Mouse (Mus musculus): ENCODE measurements around the gene Zcwpw1.

Zcwpw1 gene

DNA sequence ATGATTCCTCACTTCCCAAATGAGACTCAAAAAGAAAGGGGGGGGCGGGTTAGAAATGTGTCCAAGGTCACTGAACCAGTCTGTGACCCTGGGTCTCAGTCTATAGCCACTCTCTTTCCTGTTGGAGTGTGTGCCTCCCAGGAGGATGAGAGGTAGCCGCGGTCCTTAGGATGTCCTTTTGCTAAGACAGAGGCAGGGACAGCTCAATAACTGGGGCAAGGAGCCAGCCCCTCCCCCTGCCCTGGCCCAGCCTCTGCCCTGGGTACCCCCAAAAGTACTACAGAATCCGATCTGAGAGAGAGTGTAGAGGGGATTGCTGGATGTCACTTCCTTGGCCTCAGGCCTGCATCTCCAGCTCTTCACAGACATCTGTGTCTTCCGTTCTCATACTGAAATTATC lies 32.2 kb upstream of the Zcwpw1 start:
- no peak for DNase-seq (ENCODE audit: low spot score in 2 of 2)

DNA sequence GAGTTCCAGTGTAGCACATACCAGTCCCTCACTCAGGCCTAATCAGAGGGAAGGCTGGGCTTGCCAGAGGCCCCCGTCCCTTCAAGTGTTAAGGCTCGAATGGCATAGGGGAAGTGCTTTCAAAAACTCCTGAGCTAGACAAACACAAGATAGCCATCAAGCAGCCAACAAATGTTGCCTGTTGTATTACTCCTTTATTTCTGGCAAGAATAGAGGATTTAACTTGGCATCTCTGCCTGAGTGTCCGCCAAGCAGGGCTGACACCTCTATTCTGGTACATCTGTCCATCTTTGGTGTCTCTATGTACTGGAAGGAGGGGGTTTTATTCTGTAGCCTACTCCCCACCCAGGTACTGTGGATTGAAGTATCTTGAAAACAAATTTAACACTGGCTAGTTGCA lies 31.5 kb upstream of the Zcwpw1 start:
- no peak for DNase-seq (ENCODE audit: low spot score in 2 of 2)

DNA sequence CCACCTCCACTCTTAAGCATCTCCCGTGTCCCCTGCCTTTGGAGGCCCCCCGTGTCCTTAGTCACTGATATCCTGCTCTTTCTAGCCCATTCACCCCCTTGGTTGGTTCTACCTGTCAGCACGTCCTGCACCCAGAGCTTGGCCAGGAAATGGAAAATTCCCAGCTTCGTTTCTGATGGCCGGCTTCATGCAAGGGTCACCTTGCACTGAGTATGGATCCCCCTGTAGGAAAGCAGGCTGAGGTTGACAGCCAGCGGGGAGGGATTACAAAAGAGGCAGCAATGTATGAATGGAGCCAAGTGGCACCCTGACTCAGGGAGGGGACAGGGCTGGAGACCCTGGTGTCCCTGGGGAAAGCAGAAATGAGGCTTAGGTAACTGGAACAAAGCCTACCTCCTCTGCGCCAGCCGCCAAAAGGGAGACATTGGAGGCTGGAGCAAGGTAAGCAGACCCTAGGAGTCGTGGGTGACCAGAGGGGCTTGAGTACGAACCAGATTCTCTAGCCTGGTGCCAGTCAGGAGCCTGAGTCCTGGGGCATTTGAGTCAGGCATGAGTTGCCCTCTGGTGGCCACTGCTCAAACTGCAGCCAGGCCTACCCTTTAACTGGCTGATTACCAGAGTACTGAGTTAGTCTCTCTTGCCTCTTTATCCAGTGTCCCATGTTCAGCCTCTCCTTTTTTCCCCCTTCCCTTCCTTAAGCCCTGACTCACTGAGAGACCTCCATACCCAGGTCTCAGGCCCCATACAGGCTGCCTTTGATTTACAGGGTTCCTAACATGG lies 30.5 kb upstream of the Zcwpw1 start:
- DNase-seq (ENCODE audit: low spot score in 2 of 2) = peak; percentile 72 to 84

DNA sequence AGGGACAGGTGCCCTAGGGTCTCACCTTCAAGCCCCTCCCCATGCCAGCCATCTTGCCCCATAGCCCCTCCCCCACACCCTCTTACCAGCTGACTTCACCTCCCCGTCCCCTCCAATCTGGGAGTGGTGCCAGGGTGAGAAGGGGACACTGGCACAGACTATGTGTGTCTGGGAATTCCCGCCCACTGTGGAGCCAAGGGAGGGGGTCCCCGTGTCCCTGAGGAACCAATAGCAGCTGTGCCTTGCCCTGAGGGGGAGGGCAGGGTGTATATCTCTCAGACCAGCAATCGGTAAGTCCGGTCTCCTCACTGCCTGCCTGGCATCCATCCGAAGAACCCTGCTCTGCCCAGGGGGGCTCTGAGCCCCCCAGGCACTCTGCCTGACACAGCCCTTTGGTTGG lies 29.7 kb upstream of the Zcwpw1 start:
- no peak for DNase-seq (ENCODE audit: low spot score in 2 of 2)

DNA sequence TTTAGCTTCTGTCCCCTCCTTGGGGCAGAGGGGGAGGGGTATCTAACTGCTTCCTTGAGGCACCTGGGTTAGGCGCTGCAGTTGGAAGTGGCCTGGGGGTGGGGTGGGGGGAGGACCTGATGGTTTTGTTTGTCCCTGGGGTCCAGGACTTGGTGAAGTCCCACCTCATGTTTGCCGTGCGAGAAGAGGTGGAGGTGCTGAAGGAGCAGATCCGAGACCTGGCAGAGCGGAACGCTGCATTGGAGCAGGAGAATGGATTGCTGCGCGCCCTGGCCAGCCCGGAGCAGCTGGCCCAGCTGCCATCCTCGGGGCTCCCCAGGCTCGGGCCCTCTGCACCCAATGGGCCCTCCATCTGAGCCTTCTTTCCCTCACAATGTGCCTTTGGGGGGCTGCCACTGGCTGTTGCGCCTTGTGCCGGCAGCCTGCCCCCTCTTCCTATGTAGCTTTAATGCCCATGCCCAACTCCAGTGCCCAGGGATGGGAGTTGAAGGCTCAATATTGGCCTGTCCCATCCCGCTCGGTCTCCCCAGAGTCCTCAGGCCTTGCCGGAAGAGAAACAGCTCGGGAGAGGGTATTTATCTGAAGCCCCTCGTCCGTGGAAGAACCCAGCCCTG lies 28.6 kb upstream of the Zcwpw1 start:
- no peak for DNase-seq (ENCODE audit: low spot score in 2 of 2)

DNA sequence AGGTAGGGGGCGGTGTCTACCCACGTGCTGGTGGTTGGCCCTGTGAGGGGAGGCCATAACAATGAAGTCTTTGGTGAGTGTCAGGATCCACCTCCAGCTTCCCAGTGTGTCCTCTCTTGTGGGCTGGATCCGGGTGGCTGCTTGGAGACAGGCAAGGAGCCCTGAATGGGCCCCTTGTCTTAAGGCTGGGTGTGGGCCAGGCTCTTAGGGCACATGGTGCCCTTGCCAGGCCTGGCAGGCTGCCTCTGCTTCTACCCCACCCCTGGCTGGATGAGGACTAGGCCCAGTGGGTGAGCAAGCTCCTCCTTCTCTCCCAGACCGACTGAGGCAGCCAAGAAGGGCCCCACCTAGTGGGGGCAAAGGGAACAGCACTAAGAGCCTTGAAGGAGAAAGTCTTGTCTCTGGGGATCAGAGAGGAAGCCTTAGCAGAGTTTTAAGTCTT lies 27.6 kb upstream of the Zcwpw1 start:
- DNase-seq (ENCODE audit: low spot score in 2 of 2) = peak; percentile 64 to 85

DNA sequence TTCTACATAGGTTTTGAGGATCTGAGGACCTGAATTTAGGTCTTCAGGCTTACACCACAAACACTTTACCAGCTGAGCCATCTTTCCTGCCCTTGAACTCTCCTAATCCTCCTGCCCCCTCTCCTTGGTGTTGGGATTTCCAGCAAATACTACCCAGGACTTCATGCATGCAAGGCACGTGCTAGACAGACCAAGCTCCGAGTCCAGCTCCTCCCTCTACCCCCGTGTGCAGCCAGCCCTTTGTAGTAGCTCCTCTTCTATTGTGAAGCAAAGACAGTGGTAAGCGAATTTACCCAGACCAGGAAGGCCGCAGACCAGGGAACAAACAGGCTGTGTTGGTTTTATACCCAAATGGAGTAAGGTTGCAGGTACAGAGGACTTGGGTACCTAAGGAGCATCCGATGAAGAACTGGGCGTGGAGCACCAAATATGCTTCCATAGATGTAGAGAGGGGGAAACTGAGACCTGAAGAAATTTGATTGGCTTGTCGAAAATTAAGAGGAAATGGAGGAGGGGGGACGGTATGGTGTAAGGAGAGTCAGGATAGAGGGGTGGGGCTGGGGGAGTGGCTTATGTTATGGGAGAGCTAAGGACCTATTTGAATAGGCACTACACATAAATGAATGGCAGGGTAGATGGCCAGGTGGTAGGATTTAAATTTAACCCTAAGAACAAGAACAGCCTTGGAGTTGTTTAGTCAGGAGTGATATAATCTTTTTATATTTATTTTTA lies 22.8 kb upstream of the Zcwpw1 start:
- no peak for DNase-seq (ENCODE audit: low spot score in 2 of 2)

DNA sequence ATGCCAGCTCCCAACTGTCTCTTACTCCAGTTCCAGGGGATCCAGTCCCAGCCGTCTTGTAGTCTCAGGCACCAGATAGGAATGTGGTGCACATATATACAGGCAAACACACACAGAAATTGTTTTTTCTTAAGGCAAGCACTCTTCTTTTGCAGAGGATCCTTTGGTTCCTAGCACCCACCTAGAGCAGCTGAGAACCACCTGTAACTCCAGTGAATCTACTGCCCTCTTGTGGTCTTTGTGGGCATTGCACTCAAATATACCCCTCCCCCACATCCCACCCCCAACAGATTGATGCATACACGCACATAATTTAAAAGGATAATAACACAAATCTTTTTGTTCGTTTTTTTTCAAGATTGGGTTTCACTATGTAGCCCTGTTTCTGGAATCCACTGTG lies 21.3 kb upstream of the Zcwpw1 start:
- no peak for DNase-seq (ENCODE audit: low spot score in 2 of 2)

DNA sequence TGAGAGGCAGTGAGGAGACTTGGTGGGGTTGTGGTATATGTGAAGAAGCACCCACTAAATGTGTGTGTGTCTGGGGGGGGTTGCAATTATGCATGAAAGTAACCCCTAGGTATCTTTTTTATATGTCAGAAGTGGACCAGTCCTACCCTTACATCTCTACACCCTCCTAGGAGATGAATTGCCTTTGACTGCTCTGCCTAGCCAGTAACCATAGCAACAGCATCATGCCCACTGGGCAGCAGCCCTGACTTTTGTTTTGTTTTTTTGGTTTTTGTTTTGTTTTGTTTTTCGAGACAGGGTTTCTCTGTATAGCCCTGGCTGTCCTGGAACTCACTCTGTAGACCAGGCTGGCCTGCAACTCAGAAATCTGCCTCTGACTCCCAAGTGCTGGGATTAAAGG lies 19.1 kb upstream of the Zcwpw1 start:
- no peak for DNase-seq (ENCODE audit: low spot score in 2 of 2)

DNA sequence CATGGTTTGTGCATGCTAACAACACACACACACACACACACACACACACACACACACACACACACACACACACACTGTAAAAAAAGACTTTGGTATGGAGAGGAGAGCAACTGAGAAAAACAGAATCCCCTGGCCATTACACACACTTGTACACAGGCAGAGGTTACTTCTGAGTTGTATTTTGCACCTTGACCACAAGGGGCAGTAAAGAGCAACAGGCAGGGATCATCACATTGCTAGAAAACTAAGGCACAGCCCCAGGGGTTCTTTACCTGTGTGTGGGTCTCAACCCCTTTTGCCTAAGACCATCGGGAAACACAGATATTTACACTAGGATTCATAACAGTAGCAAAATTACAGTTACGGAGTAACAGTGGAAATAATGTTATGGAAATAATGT lies 16.9 kb upstream of the Zcwpw1 start:
- DNase-seq (ENCODE audit: low spot score in 2 of 2) = no peak

DNA sequence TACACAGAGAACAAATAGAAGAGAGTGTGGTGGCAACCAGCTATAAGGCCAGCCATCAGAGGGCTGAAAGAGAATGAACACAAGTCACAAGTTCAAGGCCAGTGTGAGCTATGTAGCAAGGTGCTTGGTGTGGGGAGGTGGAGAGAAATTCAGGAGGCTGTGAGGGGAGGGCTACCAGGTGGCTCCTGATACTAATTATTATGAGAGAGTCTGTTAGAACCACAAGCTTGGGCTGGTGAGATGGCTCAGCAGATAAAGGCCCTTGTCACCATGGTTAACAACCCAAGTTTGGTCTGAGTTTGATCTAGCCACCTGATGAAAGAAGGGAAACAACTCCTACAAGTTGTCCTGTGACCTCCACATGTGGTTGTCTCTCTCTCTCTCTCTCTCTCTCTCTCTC lies 14.8 kb upstream of the Zcwpw1 start:
- DNase-seq (ENCODE audit: low spot score in 2 of 2) = no peak

DNA sequence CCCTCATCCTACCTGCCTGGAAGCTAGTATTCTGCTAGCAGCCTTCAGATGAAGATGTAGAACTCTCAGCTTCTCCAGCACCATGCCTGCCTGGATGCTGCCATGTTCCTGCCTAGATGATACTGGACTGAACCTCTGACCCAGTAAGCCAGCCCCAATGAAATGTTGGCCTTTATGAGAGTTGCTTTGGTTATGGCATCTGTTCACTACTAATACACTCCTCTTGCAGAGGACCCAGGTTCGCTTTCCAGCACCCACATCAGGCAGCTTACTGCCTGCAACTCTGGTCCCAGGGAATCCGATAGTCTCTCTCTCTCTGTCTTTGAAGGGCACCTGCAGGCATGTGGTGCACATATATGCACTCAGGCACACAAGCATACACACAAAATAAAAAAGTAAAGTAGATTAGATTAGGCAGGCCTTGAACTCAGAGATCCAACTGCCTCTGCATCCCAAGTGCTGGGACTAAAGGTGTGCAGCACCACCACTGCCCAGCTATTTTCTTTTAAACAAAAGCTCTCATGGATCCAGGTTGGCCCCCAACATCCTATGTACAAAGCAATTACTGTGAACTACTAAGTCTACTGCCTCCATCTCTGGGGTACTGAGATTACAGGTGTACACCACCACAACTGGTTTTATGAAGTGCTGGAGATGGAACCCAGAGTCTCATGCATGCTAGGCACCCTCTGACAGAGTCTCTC lies 11.9 kb upstream of the Zcwpw1 start:
- no peak for DNase-seq (ENCODE audit: low spot score in 2 of 2)

DNA sequence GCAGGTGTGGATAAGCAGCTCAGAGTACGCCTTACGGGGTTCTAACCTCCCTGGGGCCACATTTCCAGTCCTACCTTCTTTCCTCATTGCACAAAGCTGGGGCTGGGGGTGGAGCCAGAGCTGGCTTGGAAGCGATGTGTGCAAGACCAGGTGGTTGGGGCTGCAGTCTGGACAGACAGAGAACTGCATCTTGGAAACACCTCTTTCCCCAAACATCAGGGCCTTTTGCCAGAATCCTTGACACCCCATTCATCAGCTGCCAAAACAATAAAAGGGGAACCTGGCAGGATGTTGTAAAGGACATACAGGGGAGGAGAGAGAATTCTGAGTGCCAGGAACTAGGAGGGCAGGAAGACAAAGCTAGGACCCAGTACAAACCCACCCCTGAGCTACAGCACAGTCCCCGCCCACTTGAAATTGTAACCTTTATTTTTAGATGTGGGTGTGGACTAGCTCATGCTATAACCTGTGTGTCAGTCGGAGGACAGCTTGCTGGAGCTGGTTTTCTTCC lies 11.1 kb upstream of the Zcwpw1 start:
- DNase-seq (ENCODE audit: low spot score in 2 of 2) = no peak

DNA sequence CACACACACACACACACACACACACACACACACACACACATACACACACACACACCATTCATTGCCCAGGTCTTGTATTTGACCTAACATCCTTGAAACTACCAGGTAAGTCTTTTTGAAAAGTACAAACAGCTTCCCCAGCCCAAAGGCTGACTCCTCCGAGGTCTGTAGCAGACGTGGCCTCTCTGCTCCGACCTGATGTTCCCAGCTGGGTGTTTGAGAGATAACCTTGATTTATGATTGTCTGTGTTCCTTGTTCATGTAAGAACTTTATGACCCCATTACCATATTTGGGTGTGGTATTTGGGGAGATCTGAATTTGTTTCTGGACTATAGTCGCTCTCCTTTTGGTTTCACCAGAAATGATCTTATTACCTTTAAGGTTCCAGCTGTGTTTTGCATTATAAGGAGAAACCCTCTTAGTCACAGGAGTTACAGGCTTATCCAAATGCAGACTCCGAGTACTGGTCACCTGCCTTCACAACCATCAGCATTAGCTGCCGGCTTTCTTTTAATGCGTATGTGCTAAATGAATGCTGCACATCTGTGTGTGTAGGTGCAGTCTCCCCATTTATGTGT lies 10.2 kb upstream of the Zcwpw1 start:
- DNase-seq (ENCODE audit: low spot score in 2 of 2) = no peak

DNA sequence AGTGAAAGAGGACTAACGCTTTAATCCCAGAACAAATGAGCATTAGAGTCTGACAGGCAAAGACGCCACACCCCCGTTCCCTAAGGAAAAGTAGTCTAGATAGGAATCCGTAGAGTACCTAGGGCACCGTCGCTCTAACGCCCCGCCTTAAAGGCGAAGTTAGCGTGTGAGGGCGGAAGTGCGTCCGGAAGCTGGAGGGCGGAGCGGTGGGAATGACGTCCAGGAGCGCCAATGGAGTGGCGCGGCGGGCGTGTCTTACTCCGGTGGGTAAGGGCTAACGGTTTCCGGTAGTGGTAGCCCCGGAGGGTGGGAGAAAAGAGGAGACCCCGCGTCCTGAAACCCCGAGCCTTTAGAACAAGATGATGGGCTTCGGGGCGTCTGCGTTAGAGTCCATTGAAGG lies 9.0 kb upstream of the Zcwpw1 start, which contains the start of gene Ppp1r35:
Gene Ppp1r35, plus strand, starts transcription at position 215 of the 400 bp plus-strand sequence.
- DNase-seq (ENCODE audit: low spot score in 2 of 2) = peak; percentile 96

DNA sequence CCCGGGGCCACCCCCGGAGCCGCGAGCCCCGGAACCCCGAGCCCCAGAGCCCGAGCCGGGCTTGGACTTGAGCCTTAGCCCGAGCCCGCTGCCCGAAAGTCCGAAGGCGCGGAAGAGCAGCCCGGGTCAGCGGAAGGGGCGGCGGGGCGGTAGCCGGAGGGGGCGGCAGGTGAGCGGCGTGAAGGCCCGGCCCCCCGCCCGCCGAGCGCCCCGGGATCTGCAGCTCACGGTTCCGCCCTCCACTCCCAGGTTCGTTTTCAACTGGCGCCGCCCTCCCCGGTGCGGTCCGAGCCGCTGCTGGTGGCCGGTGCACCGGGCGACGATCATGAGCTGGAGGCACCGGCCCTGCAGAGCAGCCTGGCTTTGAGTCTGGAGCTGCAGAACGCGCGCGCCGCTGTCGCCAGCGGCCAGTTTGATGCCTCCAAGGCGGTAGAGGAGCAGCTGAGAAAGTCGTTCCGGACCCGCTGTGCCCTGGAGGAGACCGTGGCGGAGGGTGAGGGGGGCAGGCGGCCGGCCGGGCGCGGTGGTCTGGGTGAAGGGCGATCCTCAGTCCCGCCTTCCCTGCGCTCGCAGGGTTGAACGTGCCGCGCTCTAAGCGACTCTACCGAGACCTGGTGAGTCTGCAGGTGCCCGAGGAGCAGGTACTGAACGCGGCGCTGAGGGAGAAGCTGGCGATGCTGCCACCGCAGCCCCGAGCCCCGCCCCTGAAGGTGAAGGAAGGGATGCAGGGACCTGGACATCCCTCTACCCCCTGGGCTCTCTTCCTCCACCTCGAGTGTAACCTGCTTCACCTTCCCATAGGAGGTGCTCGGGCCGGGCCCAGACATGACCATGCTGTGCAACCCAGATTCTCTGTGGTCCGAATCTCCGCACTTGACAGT lies 8.3 kb upstream of the Zcwpw1 start:
- no peak for DNase-seq (ENCODE audit: low spot score in 2 of 2)

DNA sequence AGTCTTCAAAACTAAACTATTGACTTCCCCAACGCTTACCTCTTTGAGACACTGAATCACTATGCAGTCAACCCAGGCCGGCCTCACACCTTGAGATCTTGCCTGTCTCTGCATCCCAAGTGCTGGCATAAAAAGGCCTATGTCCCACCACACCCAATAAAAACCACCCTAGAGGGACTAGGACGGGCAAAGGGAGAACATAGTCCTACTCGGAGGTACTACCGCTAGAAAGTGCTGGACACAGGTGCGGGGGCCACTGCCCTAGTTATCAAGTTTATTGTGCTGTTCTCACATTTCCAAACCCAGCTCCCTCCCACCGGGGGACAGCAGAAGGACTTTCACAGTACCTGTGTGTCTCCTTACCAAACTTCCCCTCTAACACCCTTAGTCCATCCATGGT lies 5.9 kb upstream of the Zcwpw1 start:
- DNase-seq (ENCODE audit: low spot score in 2 of 2) = no peak

DNA sequence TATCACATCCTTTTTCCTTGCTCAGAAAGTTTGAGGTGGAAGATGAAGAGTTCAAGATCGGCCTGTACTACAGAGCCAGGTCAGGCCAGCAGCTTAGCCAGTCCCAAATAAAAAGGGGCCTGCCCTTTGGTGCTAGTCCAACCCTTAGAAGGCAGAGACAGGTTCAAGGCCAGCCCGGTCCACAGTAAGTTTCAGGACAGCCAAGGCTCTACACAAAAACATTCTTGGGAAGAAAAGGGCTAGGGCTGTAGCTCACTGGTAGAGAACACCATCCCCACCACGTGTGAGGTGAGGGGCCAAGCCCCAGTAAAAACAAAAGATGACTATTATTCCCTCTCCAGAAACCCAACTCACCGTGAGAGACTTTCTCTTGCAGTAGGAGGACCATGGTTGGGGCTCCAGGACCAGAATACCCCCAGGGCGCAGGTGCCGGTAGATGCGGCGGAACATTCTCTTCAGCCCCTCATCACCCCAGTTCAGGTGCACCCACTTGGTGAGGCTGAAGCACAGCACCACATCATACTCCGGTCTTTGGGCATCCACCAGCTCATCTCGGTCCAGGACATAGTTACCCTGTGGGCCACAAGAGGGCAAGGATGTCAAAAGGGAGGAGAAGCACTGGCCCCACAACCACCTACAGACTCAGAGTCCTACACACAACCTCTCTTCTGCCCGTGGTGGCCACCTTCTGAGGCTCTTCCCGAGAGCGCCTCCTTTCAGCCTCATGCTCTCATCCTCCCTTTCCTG lies 4.6 kb upstream of the Zcwpw1 start:
- DNase-seq (ENCODE audit: low spot score in 2 of 2) = no peak

DNA sequence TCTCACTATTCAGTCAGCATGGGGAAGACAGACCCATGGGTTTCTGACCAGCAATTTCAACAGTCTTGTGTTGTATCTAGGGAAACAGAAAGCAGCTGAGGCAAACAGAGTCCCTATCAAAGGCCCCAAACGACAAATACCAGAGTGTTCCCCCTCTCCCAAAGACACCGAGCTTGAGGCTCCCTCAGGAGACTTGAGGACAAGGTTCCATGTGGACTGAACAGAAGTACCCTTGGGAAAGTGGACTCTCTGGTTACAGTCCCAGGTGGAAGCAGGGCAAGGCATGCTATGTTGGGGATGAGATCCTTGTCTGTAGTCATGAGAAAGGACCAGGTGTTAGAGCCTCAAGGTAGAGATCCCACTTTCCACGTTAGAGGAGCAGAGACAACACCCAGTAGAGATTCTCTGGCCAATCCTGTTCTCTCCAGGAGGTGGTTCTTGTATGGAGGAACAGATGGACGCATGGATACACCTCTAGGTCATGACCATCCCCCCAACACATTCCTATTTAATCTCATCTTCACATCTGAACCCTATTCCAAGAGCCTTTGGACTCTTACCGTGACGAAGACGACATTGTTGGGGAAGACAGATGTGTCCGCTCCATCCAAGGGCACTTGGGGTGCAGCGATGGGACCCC lies 3.6 kb upstream of the Zcwpw1 start:
- DNase-seq (ENCODE audit: low spot score in 2 of 2) = no peak

All from urinary bladder, postnatal 36 days (tissue).